Mouse (Mus musculus) liver, embryonic 14.5 days (tissue): Measurements from ENCODE around the gene Epb41l1. TPM values are rescaled to one million over a fixed set of nuclear protein-coding genes. Genes with fewer than 3 reads are reported as not detected.
"Not testable (repeated sequence)": the region's sequence is repeated elsewhere in the genome, so short reads cannot be mapped to it uniquely, and the experiment has no call there.

ENCODE experiments used
- ATAC-seq: fragments of 200-750 bp; cut with Nextera tagmentation; 2 replicates; pipeline ENCODE4 v1.8.0; 2017; ENCODE audit warnings: moderate number of reproducible peaks, mild to moderate bottlenecking, moderate library complexity; ENCODE audit not compliant: insufficient read depth
- DNase-seq, 3 experiments: peaks; one replicate each; pipeline ENCODE4 v3.0.0-alpha.2; 2012 to 2013; ENCODE audit warnings: low read depth in 3 of 3, low spot score in 3 of 3
- H3K27ac ChIP-seq: fragments of 300-500 bp; sonication (generic); 2 replicates; pipeline ENCODE4 v1.5.1; 2014; ENCODE audit warnings: moderate library complexity, mild to moderate bottlenecking, control low read depth, inconsistent platforms
- H3K27me3 ChIP-seq: fragments of 300-500 bp; sonication (generic); 2 replicates; pipeline ENCODE4 v1.6.1; 2014; ENCODE audit warnings: mild to moderate bottlenecking, low read length, moderate library complexity; ENCODE audit not compliant: control insufficient read depth, insufficient read depth
- H3K36me3 ChIP-seq: fragments of 300-500 bp; sonication (generic); replicated peaks from 2 replicates; pipeline ENCODE4 v1.6.1; 2014; ENCODE audit warnings: low read depth; ENCODE audit not compliant: control insufficient read depth, insufficient read depth
- H3K4me1 ChIP-seq, 2 experiments: fragments of 200-500 bp in 1 of 2; fragments of 300-500 bp in 1 of 2; sonication (generic) in 1 of 2; replicated peaks; 2 replicates each; pipeline ENCODE4 v1.6.1; 2012 to 2014; ENCODE audit warnings: antibody characterized with exemption in 1 of 2, inconsistent platforms in 1 of 2, low read length in 1 of 2; ENCODE audit not compliant: control insufficient read depth in 2 of 2, insufficient read depth in 2 of 2
- H3K4me2 ChIP-seq: fragments of 300-500 bp; sonication (generic); 2 replicates; pipeline ENCODE4 v1.6.1; 2014; ENCODE audit warnings: low read depth, mild to moderate bottlenecking, control low read depth, moderate library complexity
- H3K4me3 ChIP-seq, 2 experiments: fragments of 200-500 bp in 1 of 2; fragments of 300-500 bp in 1 of 2; sonication (generic) in 1 of 2; 2 replicates each; pipeline ENCODE4 v1.5.1; 2012 to 2014; ENCODE audit warnings: low read depth in 2 of 2, low read length in 2 of 2, mild to moderate bottlenecking in 2 of 2, control low read depth in 1 of 2, inconsistent platforms in 1 of 2, moderate library complexity in 1 of 2; ENCODE audit not compliant: insufficient read depth in 1 of 2
- H3K9ac ChIP-seq: fragments of 300-500 bp; sonication (generic); replicated peaks from 2 replicates; pipeline ENCODE4 v1.6.1; 2014; ENCODE audit warnings: mild to moderate bottlenecking, control low read depth, moderate library complexity
- H3K9me3 ChIP-seq: fragments of 300-500 bp; sonication (generic); 2 replicates; pipeline ENCODE4 v1.6.1; 2016; ENCODE audit warnings: low read length, mixed read lengths; ENCODE audit not compliant: control insufficient read depth
- CTCF ChIP-seq: IDR thresholded peaks from 2 replicates; pipeline ENCODE4 v1.5.1; 2016; ENCODE audit warnings: antibody characterized with exemption, low read depth, control low read depth
- EP300 ChIP-seq: IDR thresholded peaks from 2 replicates; pipeline ENCODE4 v1.6.1; 2016; ENCODE audit warnings: antibody characterized with exemption, low read depth
- whole genome bisulfite sequencing: fragments of 180-500 bp; shearing (Covaris S2); extraction: QIAGEN DNeasy Blood & Tissue Kit; methylation state at CpG from one replicate; pipeline ENCODE4 v1.1.7; 2014; ENCODE audit not compliant: insufficient replicate concordance; 5-methylcytosine and 5-hydroxymethylcytosine counted together
- polyA plus RNA-seq, 2 experiments: library from polyadenylated mRNA; depleted of rRNA in 1 of 2; stranded (reverse) in 1 of 2; unstranded in 1 of 2; fragments of >200 nt; fragmentation: Nextera tagmentation in 1 of 2; extraction: Ambion mirVana in 1 of 2; gene quantifications; 2 replicates each; pipeline versions ENCODE4 v1.2.1 to v1.2.3; 2012 to 2014

The Epb41l1 gene
- polyA plus RNA-seq, 2 experiments: 0.46 to 2.5 TPM

DNA sequence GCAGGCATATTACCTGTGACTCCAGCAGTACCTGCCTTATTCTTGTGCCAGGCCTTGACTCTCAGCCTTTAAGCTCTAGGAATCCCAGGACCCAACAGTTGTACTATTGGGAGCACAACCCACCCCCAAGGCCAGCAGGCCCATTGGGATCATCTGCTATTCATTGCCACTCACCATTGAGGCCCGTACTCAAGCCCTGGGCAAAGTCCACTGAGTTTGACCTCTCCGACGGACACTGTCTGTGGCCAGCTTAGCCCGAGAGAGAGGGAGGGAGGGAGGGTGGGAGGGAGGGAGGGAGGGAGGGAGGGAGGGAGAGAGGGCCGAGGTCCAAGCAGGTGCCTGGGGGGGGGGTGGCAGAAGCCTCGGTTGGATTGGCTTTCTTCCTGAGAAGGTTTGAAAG, 91.9 kb downstream of the Epb41l1 start:
- Histone ChIP-seq H3K36me3 (no peaks in the 10 kb centered on the region), H3K4me3 (no peak overlapping the region), H3K4me1 (no peaks in the 10 kb centered on the region), H3K9me3 (no peaks in the 10 kb centered on the region), H3K9ac (no peak overlapping the region), H3K4me2 (no peak overlapping the region), H3K27me3 (no peaks in the 10 kb centered on the region), H3K27ac (no peak overlapping the region)
- peak in 1 of 3 experiments; percentile 12 for DNase-seq
- no peak for ATAC-seq
- TF ChIP-seq CTCF (no peak), EP300 (no peak)
- 54% methylated on average over 5 of the region's 6 CpGs for WGBS

DNA sequence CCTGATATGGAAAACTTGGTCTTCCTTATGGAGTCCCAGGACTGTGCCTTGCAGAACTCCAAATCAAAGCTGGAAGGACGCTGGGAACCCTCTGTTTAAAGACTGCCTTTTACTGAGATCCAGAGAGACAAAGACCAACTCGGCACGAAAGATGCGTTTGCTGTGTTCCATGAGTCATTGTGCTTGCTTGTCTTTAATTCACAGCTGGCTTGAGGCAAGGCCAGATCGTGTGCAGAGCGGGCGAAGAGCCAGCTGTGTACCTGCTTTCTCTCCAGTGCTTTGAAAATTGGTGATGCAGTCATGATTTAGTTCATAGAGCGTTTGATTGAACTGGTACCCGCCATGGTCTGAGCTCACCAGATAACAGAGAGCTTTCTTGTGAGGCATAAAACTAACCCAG, 94.4 kb downstream of the Epb41l1 start:
- DNase-seq: no peak
- no peak overlapping the region for H3K9ac ChIP-seq
- no peaks in the 10 kb centered on the region for H3K36me3 ChIP-seq
- no peak overlapping the region for H3K4me2 ChIP-seq
- H3K4me1 ChIP-seq: no peaks in the 10 kb centered on the region
- H3K27me3 ChIP-seq: no peaks in the 10 kb centered on the region
- H3K9me3 ChIP-seq: no peaks in the 10 kb centered on the region
- WGBS: 63% methylated on average over 9 of the region's 9 CpGs
- no peak overlapping the region for H3K4me3 ChIP-seq
- TF ChIP-seq CTCF (no peak), EP300 (no peak)
- no peak overlapping the region for H3K27ac ChIP-seq
- no peak for ATAC-seq

DNA sequence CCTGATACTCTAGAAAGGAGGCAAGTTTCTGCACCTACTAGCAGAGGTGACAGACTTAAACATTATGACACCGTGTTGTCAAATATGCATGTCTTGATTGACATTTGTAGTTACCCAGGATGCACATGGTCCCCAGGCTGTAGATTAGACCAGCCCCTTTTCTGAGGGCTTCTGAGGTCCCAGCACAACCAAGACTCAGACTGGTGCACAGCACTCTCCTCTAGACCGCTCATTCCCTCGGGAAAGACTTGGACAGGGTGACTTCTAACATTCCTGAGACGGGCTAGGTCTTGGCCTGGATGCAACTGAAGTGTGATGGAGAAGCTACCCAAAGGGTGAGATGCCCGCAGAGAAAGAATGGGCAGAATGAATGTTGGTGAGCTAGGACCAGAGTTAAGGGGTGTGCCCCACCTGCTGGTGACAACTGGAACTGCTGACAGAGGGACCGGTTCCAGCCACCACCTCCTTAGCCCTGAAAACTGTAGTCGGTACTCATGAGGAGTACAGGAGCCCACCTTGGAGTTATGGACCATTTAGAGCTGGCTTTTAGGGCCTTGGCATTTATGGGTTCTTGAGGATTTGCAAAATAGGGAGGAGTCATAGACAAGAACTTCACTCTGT, 95.0 kb downstream of the Epb41l1 start:
- H3K9ac ChIP-seq: no peak overlapping the region
- ATAC-seq (no peak), DNase-seq (peak in 1 of 3 experiments; percentile 22)
- no peaks in the 10 kb centered on the region for H3K4me1 ChIP-seq
- TF ChIP-seq CTCF: peak; percentile 96
- no peak for TF ChIP-seq EP300
- H3K4me2 ChIP-seq: no peak overlapping the region
- H3K4me3 ChIP-seq: no peak overlapping the region
- no peaks in the 10 kb centered on the region for H3K27me3 ChIP-seq
- no peaks in the 10 kb centered on the region for H3K36me3 ChIP-seq
- H3K27ac ChIP-seq: no peak overlapping the region
- H3K9me3 ChIP-seq: no peaks in the 10 kb centered on the region
- WGBS: 20% methylated on average over 7 of the region's 7 CpGs

DNA sequence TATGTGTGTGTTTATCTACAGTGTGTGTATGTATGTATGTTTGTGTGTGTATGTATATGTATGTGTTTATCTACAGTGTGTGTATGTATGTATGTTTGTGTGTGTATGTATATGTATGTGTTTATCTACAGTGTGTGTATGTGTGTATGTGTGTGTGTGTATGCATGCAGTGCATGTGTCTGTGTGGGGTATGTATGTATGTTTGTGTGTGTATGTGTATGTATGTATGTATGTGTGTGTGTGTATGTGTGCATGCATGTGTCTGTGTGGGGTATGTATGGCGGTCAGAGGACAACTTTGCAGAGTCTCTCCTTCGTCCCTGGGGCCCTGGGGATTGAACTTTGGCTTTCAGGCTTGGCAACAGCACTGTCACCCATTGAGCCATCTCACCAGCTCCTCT, 96.0 kb downstream of the Epb41l1 start:
- H3K9ac ChIP-seq, H3K9me3 ChIP-seq, H3K27ac ChIP-seq, H3K4me1 ChIP-seq, H3K27me3 ChIP-seq, H3K4me3 ChIP-seq, H3K36me3 ChIP-seq, DNase-seq, H3K4me2 ChIP-seq: not testable (repeated sequence)
- peak; percentile 62 for ATAC-seq
- WGBS: 52% methylated on average over 2 of the region's 2 CpGs

DNA sequence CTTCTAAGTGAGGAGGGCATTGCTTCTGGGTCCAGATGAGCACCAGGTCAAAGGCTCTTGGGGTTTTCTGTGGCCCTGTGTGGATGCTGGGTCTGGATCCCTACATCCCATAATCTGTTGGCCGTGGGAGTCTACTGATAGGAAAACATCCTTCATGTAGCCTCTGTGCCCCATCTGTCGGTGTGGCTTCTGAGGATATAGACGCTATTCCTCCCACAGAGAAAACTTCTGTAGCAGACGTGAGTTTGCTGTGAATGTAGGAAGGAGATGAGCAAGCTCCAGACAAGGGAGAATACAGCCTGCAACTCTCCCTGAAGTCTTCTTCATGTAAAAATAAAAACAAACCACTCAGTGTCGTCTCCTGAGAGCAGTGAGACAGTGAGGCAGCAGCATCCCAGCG, 97.6 kb downstream of the Epb41l1 start:
- H3K36me3 ChIP-seq: no peaks in the 10 kb centered on the region
- no peaks in the 10 kb centered on the region for H3K27me3 ChIP-seq
- DNase-seq: no peak
- H3K27ac ChIP-seq: no peak overlapping the region
- no peak overlapping the region for H3K4me3 ChIP-seq
- WGBS: 51% methylated on average over 6 of the region's 6 CpGs
- no peak overlapping the region for H3K4me2 ChIP-seq
- H3K9me3 ChIP-seq: no peaks in the 10 kb centered on the region
- TF ChIP-seq CTCF (no peak), EP300 (no peak)
- ATAC-seq: no peak
- no peaks in the 10 kb centered on the region for H3K4me1 ChIP-seq
- no peak overlapping the region for H3K9ac ChIP-seq

DNA sequence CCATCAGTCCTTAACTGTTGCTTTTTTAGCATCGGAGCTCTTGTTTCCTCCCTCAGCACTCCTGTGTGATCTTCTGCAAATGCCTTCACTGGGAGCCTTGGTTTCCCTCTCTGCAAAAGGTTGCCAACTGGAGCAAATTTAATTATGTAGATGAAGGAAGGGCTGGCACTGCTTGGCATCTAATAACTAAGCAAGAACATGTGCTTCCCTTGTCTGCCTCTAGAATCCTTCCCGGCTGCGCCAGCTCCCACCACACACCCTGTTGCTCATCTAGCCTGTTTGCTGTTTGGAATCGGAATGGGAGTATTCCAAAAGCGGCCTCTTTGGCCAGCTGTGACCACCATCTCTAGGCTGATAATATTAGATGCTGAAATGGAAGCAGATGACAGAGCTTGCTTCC, 98.9 kb downstream of the Epb41l1 start:
- no peaks in the 10 kb centered on the region for H3K4me1 ChIP-seq
- H3K36me3 ChIP-seq: no peaks in the 10 kb centered on the region
- TF ChIP-seq CTCF: no peak
- no peak for TF ChIP-seq EP300
- no peak overlapping the region for H3K4me3 ChIP-seq
- H3K9me3 ChIP-seq: no peaks in the 10 kb centered on the region
- WGBS: 70% methylated on average over 5 of the region's 5 CpGs
- H3K9ac ChIP-seq: no peak overlapping the region
- no peak overlapping the region for H3K4me2 ChIP-seq
- no peak overlapping the region for H3K27ac ChIP-seq
- ATAC-seq (no peak), DNase-seq (no peak)
- H3K27me3 ChIP-seq: no peaks in the 10 kb centered on the region
